Mouse (Mus musculus) forebrain, embryonic 15.5 days (tissue): ENCODE results near the gene Ldb3. TPM values are rescaled to one million over a fixed set of nuclear protein-coding genes. Genes with fewer than 3 reads are reported as not detected.

Experiments
- ATAC-seq: fragments of 200-750 bp; cut with Nextera tagmentation; replicated peaks from 2 replicates; pipeline ENCODE4 v1.8.0; 2017; ENCODE audit warnings: mild to moderate bottlenecking, moderate TSS enrichment, moderate library complexity
- H3K27ac ChIP-seq: fragments of 300-500 bp; sonication (generic); replicated peaks from 2 replicates; pipeline ENCODE4 v1.5.1; 2015; ENCODE audit warnings: mild to moderate bottlenecking, inconsistent platforms
- H3K27me3 ChIP-seq: fragments of 300-500 bp; sonication (generic); 2 replicates; pipeline ENCODE4 v1.6.1; 2015; ENCODE audit warnings: inconsistent platforms
- H3K36me3 ChIP-seq: fragments of 300-500 bp; sonication (generic); 2 replicates; pipeline ENCODE4 v1.6.1; 2015; ENCODE audit warnings: mild to moderate bottlenecking, inconsistent platforms
- H3K4me1 ChIP-seq: fragments of 300-500 bp; sonication (generic); 2 replicates; pipeline ENCODE4 v1.6.1; 2015; ENCODE audit warnings: inconsistent platforms
- H3K4me2 ChIP-seq: fragments of 300-500 bp; sonication (generic); replicated peaks from 2 replicates; pipeline ENCODE4 v1.6.1; 2015; ENCODE audit warnings: mild to moderate bottlenecking, inconsistent platforms
- H3K4me3 ChIP-seq: fragments of 300-500 bp; sonication (generic); 2 replicates; pipeline ENCODE4 v1.5.1; 2015; ENCODE audit warnings: mild to moderate bottlenecking, inconsistent platforms
- H3K9ac ChIP-seq: fragments of 300-500 bp; sonication (generic); replicated peaks from 2 replicates; pipeline ENCODE4 v1.6.1; 2015; ENCODE audit warnings: mild to moderate bottlenecking, inconsistent platforms
- H3K9me3 ChIP-seq: fragments of 300-500 bp; sonication (generic); 2 replicates; pipeline ENCODE4 v1.6.1; 2016; ENCODE audit warnings: inconsistent platforms
- WGBS: fragments of 180-500 bp; shearing (Covaris S2); methylation state at CpG from one replicate; pipeline ENCODE4 v1.1.7; 2015; ENCODE audit warnings: mixed read lengths; 5-methylcytosine and 5-hydroxymethylcytosine counted together
- polyA plus RNA-seq: library from polyadenylated mRNA; unstranded; fragments of >200 nt; fragmentation: Nextera tagmentation; extraction: Ambion mirVana; gene quantifications from 2 replicates; pipeline ENCODE4 v1.2.1, GENCODE M21; 2015

Ldb3 gene
- polyA plus RNA-seq, 1 experiment from 2014 or later: 0.60 TPM

DNA sequence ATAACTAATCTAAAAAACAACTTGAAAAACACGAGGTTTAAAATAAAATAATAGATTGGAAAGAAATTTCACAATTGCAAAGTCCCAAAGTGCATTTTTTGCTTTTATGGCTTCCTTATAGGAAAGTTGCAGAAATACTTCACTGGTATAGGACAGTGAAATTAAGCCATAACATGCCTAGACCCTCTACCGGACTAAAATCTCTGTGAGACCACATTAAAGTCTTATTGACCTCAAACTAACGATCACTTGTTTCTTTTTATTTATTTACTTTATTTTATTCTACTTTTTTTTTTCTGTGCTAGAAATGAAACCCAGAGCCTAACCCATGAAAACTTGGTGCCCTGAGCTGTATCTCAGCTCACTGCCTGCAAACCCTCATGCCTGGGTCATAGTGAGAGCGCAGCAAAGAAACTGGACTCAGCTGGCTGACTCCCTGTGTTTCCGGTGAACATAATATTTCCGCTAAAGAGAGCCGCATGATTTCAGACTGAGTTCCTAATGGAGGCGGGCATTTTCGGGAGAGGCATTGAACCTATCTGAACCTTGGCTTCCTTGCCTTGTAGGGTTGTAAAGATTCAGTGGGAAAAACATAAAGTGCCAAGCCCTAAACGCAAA lies 71.4 kb downstream of the Ldb3 start:
- H3K9me3 ChIP-seq: no peaks in the 10 kb centered on the region
- no peak overlapping the region for H3K27ac ChIP-seq
- no peak for ATAC-seq
- H3K4me2 ChIP-seq: no peak overlapping the region
- peaks cover 2% of the 10 kb centered on the region; the same call in 1 of the 2 replicates for H3K4me1 ChIP-seq
- no peaks in the 10 kb centered on the region for H3K36me3 ChIP-seq
- no peaks in the 10 kb centered on the region for H3K27me3 ChIP-seq
- H3K4me3 ChIP-seq: no peak overlapping the region
- no peak overlapping the region for H3K9ac ChIP-seq
- WGBS: 91% methylated on average over 10 of the region's 10 CpGs

DNA sequence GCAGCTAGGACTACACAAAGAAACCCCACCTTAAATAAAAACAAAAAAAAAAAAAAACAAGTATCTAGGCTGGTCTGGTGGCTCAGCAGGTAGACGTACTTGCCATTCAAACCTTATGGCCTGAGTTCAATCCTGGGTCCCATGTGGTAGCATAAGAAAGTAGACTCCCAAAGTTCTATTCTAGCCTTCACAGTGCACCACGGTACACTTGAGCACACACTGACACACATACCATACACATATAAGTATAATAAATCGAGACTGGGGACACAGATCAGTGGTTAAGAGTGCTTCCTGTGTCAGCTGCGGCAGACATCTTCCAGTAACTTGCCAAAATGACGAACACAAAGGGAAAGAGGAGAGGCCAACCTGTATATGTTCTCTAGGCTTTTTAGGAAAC lies 72.6 kb downstream of the Ldb3 start:
- no peaks in the 10 kb centered on the region for H3K36me3 ChIP-seq
- H3K9ac ChIP-seq: no peak overlapping the region
- H3K4me1 ChIP-seq: peaks cover 5% of the 10 kb centered on the region; the same call in 1 of the 2 replicates
- H3K9me3 ChIP-seq: no peaks in the 10 kb centered on the region
- no peak overlapping the region for H3K27ac ChIP-seq
- 92% methylated on average over 5 of the region's 5 CpGs for WGBS
- no peak for ATAC-seq
- H3K27me3 ChIP-seq: no peaks in the 10 kb centered on the region
- H3K4me2 ChIP-seq: no peak overlapping the region
- H3K4me3 ChIP-seq: no peak overlapping the region

- Histone ChIP-seq H3K27ac (no peak overlapping the region), H3K4me2 (no peak overlapping the region), H3K9me3 (no peaks in the 10 kb centered on the region), H3K36me3 (no peaks in the 10 kb centered on the region), H3K27me3 (no peaks in the 10 kb centered on the region), H3K4me1 (peaks cover 5% of the 10 kb centered on the region), H3K9ac (no peak overlapping the region), H3K4me3 (no peak overlapping the region)
- no peak for ATAC-seq
- whole genome bisulfite sequencing: 37% methylated on average over 6 of the region's 6 CpGs
Observed at GRCm38 (mm10) chr14:34514120-34514519, 74.4 kb downstream of the Ldb3 start.

GRCm38 (mm10) chr14:34512602-34513001 lies 75.9 kb downstream of the Ldb3 start:
- Histone ChIP-seq H3K27me3 (no peaks in the 10 kb centered on the region), H3K4me3 (no peak overlapping the region), H3K4me1 (peaks cover 19% of the 10 kb centered on the region), H3K4me2 (no peak overlapping the region), H3K27ac (no peak overlapping the region), H3K36me3 (no peaks in the 10 kb centered on the region), H3K9me3 (no peaks in the 10 kb centered on the region), H3K9ac (no peak overlapping the region)
- ATAC-seq: no peak
- 83% methylated on average over 4 of the region's 4 CpGs for WGBS

- H3K4me1 ChIP-seq: peaks cover 19% of the 10 kb centered on the region
- ATAC-seq: no peak
- no peak overlapping the region for H3K27ac ChIP-seq
- no peaks in the 10 kb centered on the region for H3K27me3 ChIP-seq
- H3K4me2 ChIP-seq: no peak overlapping the region
- no peaks in the 10 kb centered on the region for H3K36me3 ChIP-seq
- H3K9me3 ChIP-seq: no peaks in the 10 kb centered on the region
- no peak overlapping the region for H3K4me3 ChIP-seq
- 57% methylated on average over 11 of the region's 11 CpGs for WGBS
- 0 out of 2 replicates have a peak overlapping the region, but pooled peaks have one; percentile 7 for H3K9ac ChIP-seq
Observed at GRCm38 (mm10) chr14:34511901-34512300, 76.6 kb downstream of the Ldb3 start.

- no peak overlapping the region for H3K4me3 ChIP-seq
- WGBS: 38% methylated on average over 7 of the region's 7 CpGs
- ATAC-seq: peak; percentile 41
Observed at GRCm38 (mm10) chr14:34508842-34509439, 79.5 kb downstream of the Ldb3 start.

GRCm38 (mm10) chr14:34508187-34508840 lies 80.2 kb downstream of the Ldb3 start:
- H3K27ac ChIP-seq: peak overlapping the region; percentile 63
- H3K9ac ChIP-seq: no peak overlapping the region
- H3K4me2 ChIP-seq: no peak overlapping the region
- WGBS: 25% methylated on average over 4 of the region's 4 CpGs
- peak; percentile 79 for ATAC-seq
- peaks cover 30% of the 10 kb centered on the region for H3K4me1 ChIP-seq
- no peaks in the 10 kb centered on the region for H3K9me3 ChIP-seq
- no peaks in the 10 kb centered on the region for H3K36me3 ChIP-seq
- H3K27me3 ChIP-seq: no peaks in the 10 kb centered on the region
- no peak overlapping the region for H3K4me3 ChIP-seq

More at GRCm38 (mm10) chr14:34508842-34509439, 79.5 kb downstream of the Ldb3 start:
- H3K27me3 ChIP-seq: no peaks in the 10 kb centered on the region
- H3K27ac ChIP-seq: peak overlapping the region; percentile 63
- peaks cover 24% of the 10 kb centered on the region for H3K4me1 ChIP-seq
- H3K9me3 ChIP-seq: no peaks in the 10 kb centered on the region
- no peaks in the 10 kb centered on the region for H3K36me3 ChIP-seq
- no peak overlapping the region for H3K4me2 ChIP-seq
- no peak overlapping the region for H3K9ac ChIP-seq

GRCm38 (mm10) chr14:34505309-34505708 lies 83.2 kb downstream of the Ldb3 start:
- no peak overlapping the region for H3K4me2 ChIP-seq
- H3K4me1 ChIP-seq: peaks cover 38% of the 10 kb centered on the region
- H3K9me3 ChIP-seq: no peaks in the 10 kb centered on the region
- H3K27ac ChIP-seq: no peak overlapping the region
- no peaks in the 10 kb centered on the region for H3K36me3 ChIP-seq
- ATAC-seq: no peak
- 71% methylated on average over 7 of the region's 7 CpGs for WGBS
- H3K27me3 ChIP-seq: no peaks in the 10 kb centered on the region
- no peak overlapping the region for H3K4me3 ChIP-seq
- no peak overlapping the region for H3K9ac ChIP-seq

- 80% methylated on average over 5 of the region's 5 CpGs for WGBS
- H3K27me3 ChIP-seq: no peaks in the 10 kb centered on the region
- no peak overlapping the region for H3K4me3 ChIP-seq
- no peak overlapping the region for H3K4me2 ChIP-seq
- no peak for ATAC-seq
- H3K9me3 ChIP-seq: no peaks in the 10 kb centered on the region
- no peaks in the 10 kb centered on the region for H3K36me3 ChIP-seq
- H3K9ac ChIP-seq: no peak overlapping the region
- H3K27ac ChIP-seq: 0 out of 2 replicates have a peak overlapping the region, but pooled peaks have one; percentile 15
- peaks cover 48% of the 10 kb centered on the region for H3K4me1 ChIP-seq
Observed at GRCm38 (mm10) chr14:34504377-34504776, 84.1 kb downstream of the Ldb3 start.

DNA sequence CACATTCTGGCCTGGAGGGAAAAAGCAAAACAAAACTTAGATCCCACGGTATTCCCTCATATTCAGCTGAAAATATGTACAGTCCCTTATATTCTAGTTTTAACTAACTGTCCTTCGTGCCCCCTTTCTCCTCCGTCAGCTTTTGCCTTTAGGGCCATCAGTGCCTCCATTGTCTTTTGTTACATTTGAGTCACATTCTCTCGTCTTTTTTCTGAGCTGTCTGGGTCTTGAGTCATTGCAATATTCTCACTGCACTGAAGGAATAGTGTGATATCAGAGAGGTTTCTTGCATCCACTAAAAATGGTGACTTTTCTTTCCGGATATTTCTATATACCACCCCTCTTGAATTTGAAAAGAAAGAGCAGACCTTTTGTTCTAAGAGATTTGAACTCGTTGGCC lies 84.7 kb downstream of the Ldb3 start:
- no peaks in the 10 kb centered on the region for H3K27me3 ChIP-seq
- no peaks in the 10 kb centered on the region for H3K36me3 ChIP-seq
- no peak overlapping the region; the same call in 1 of the 2 replicates for H3K9ac ChIP-seq
- H3K4me1 ChIP-seq: peaks cover 50% of the 10 kb centered on the region
- no peak overlapping the region for H3K4me3 ChIP-seq
- 0 out of 2 replicates have a peak overlapping the region, but pooled peaks have one; percentile 15 for H3K27ac ChIP-seq
- no peak for ATAC-seq
- H3K9me3 ChIP-seq: no peaks in the 10 kb centered on the region
- WGBS: 29% methylated on average over 6 of the region's 6 CpGs
- H3K4me2 ChIP-seq: peak overlapping the region; percentile 70; the same call in 1 of the 2 replicates

DNA sequence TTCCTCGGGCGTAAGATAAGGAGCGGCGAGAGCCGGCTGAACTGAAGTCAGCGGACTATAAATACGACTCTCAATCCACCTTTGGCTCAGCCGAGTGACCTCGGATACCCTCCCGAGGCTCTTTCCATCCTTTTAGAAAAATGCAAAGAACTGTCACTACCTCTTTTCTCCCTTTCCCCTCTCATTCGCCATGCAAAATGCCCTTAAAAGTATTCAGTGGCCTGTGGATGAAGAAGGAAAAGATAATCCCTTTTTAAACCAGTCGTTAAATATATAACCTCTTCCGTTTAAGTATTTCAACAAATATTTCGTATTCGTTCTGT lies 85.2 kb downstream of the Ldb3 start, which contains the start of gene Bmpr1a:
Gene Bmpr1a, minus strand, starts transcription at position 17 of the 323 bp plus-strand sequence.
- Histone ChIP-seq H3K36me3 (no peaks in the 10 kb centered on the region), H3K9me3 (no peaks in the 10 kb centered on the region), H3K4me1 (peaks cover 50% of the 10 kb centered on the region), H3K27me3 (no peaks in the 10 kb centered on the region), H3K9ac (peak within 1 kb of the TSS; percentile 89), H3K27ac (peak within 1 kb of the TSS; percentile 94), H3K4me2 (peak within 1 kb of the TSS; percentile 70), H3K4me3 (peak within 1 kb of the TSS; percentile 87)
- 7% methylated on average over 15 of the region's 15 CpGs for WGBS
- ATAC-seq: no peak
